Mouse (Mus musculus) heart, adult 2 months (tissue): ENCODE results near the gene Dhx29.

Experiments
- CTCF ChIP-seq: fragments of 200-600 bp; IDR thresholded peaks from 2 replicates; pipeline ENCODE4 v1.8.1; 2022; ENCODE audit warnings: antibody characterized with exemption, mild to moderate bottlenecking, moderate library complexity
- EP300 ChIP-seq: fragments of 200-500 bp; IDR thresholded peaks from 2 replicates; pipeline ENCODE4 v1.6.1; 2011; ENCODE audit warnings: low read depth, low read length, control low read depth; ENCODE audit not compliant: insufficient read depth
- POLR2A ChIP-seq: fragments of 200-500 bp; IDR thresholded peaks from 2 replicates; pipeline ENCODE4 v1.6.1; 2011; ENCODE audit warnings: mild to moderate bottlenecking, low read depth, low read length, control low read depth; ENCODE audit not compliant: insufficient read depth

DNA sequence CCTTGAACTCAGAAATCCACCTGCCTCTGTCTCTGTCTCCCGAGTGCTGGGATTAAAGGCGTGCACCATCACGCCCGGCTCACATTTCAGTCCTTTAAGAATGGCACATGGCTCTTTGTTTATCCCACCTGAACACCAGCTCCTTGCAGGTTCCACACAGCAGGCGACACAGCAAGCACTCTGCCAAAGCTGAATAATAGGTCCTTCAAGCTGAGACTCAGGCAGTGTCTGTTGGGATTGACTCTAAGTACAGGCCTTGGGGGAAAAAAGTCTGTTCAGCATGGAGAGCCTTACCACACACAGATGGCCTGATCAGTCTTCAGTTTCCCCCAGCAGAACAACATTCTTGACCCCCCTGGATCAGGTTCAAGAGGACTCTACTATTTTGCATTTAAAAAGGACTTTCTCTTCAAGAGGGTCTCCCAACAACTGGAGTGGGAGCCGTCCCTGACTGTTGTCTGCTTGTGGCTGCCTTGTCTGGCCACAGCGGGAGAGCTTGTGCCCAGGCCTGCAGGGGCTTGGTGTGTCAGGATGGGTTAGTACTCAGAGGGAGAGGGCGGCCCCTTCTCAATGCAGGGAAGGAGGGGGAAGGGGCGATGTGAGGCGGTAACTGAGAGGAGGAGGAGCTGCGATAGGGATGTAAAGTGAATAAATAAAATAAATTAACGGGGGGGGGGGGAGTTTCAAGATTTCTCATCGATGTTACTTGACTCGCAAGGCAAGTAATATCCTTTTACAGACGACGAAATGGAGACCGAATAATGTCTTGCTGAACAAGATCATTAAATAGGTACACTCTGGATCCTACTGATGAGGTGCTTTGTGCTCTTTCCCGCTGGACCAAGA lies 58.6 kb downstream of the Dhx29 start:
- no peak for TF ChIP-seq CTCF
- no peak for TF ChIP-seq POLR2A
- no peak for TF ChIP-seq EP300
